Mouse (Mus musculus) testis, adult 2 months (tissue): ENCODE results near the gene C1qtnf5.

Experiments used
- CTCF ChIP-seq: fragments of 200-500 bp; IDR thresholded peaks from 2 replicates; pipeline ENCODE4 v1.5.1; 2012; ENCODE audit warnings: low read depth, mild to moderate bottlenecking, inconsistent platforms, low read length, moderate library complexity; ENCODE audit not compliant: control insufficient read depth, insufficient read depth, insufficient replicate concordance
- POLR2A ChIP-seq: fragments of 200-500 bp; IDR thresholded peaks from 2 replicates; pipeline ENCODE4 v1.6.1; 2012; ENCODE audit warnings: low read depth, mild to moderate bottlenecking, inconsistent platforms, low read length, moderate library complexity; ENCODE audit not compliant: control insufficient read depth

DNA sequence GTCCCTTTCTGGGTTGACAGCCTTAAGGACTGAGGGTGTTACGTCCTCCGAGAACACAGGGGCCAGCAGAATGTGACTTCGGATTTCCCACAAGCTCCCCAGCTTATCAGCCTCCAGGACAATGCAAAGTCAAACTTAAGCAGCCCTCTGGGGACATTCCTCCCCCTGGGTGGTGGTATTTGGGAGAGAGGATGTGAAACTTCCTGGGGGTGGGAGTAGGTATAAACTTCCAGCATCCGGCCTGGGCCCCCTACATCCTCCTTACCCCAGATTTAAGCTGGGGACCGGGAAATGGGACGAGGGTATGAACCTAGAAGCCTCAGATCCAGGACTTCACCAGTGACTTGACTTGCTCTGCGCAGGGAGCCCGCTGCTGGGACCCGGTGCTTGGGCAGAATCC lies 22.6 kb downstream of the C1qtnf5 start:
- no peak for TF ChIP-seq CTCF
- no peak; the same call in 1 of the 2 replicates for TF ChIP-seq POLR2A
